Mouse (Mus musculus): ENCODE results near the gene Vmn2r7. TPM values are rescaled to one million over a fixed set of nuclear protein-coding genes. Genes with fewer than 3 reads are reported as not detected.
"Not testable (repeated sequence)": the region's sequence is repeated elsewhere in the genome, so short reads cannot be mapped to it uniquely, and the experiment has no call there.

The Vmn2r7 gene
- polyA plus RNA-seq, 1 experiment from 2014 or later, result not detected

- WGBS, result 69% methylated on average over 3 of the region's 3 CpGs
- not testable (repeated sequence) for H3K9me3 ChIP-seq; H3K27me3 ChIP-seq (replicated peaks); H3K4me1 ChIP-seq (replicated peaks); H3K27ac ChIP-seq; ATAC-seq; H3K4me3 ChIP-seq (replicated peaks); H3K36me3 ChIP-seq; H3K4me2 ChIP-seq (replicated peaks); H3K9ac ChIP-seq
These were observed 117.2 kb downstream of the Vmn2r7 start for GRCm38 (mm10) chr3:64727187-64727970.

GRCm38 (mm10) chr3:64725736-64726135 is 118.8 kb downstream of the Vmn2r7 start:
- H3K27me3 ChIP-seq (replicated peaks); H3K4me2 ChIP-seq (replicated peaks); ATAC-seq; H3K4me3 ChIP-seq (replicated peaks); H3K27ac ChIP-seq; H3K36me3 ChIP-seq; H3K4me1 ChIP-seq (replicated peaks); H3K9me3 ChIP-seq; H3K9ac ChIP-seq: not testable (repeated sequence)
- 95% methylated on average over 1 of the region's 1 CpGs for WGBS

GRCm38 (mm10) chr3:64676069-64676468 is 168.5 kb downstream of the Vmn2r7 start:
- not testable (repeated sequence) for H3K4me1 ChIP-seq (replicated peaks); H3K4me2 ChIP-seq (replicated peaks); H3K9me3 ChIP-seq; H3K27ac ChIP-seq; H3K27me3 ChIP-seq (replicated peaks); ATAC-seq; H3K36me3 ChIP-seq; H3K9ac ChIP-seq; H3K4me3 ChIP-seq (replicated peaks)
- 81% methylated on average over 1 of the region's 1 CpGs for WGBS

Data from intestine, embryonic 15.5 days (tissue).